Mouse (Mus musculus) lung, postnatal 10 days (tissue): ENCODE measurements around the gene Gm10697.
"Not testable (repeated sequence)": the region's sequence is repeated elsewhere in the genome, so short reads cannot be mapped to it uniquely, and the experiment has no call there.

Experiments
- DNase-seq: peaks from one replicate; pipeline ENCODE4 v3.0.0; 2021

Gene Gm10697

DNA sequence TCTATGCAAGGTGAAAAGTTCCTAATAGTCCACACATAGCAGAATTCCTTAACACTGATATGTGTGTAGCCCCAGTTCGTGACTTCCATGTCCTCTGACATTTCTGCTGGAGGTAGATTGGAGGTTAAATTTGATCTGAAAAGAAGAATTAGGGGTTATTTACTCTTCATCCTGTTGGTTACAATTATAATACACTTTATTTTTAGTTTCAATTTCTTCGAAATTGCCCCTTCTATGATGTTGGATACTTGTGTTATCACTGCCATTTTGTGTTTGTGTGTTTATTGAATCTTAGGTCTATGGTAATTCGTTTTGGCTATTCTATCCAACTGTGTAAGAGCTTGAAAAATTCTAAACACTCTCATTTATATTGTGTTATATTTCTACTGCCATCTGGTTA is at the start of gene Gm10697:
Gene Gm10697 (minus strand): TSS at position 101 of the 400 bp plus-strand sequence.
- DNase-seq, result not testable (repeated sequence)

DNA sequence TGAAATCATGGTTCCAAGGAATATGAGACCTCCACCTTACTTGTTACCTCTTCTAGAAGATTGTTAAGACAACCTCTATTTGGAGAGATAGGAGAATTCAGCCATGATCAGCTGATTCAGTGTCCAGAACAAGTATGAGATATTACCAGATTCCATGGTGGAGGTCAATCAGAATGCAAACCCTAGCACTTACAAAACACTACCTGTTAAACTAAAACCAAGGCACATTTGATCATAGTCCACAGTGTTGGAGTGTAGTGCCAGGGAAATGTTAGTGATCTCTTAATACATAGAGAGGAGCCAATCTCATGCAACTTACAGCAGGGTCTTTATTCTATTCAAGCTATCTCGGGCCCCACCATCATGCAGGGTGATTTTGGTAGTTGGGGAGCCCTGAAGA is 42.6 kb upstream of the Gm10697 start:
- DNase-seq, result not testable (repeated sequence)

DNA sequence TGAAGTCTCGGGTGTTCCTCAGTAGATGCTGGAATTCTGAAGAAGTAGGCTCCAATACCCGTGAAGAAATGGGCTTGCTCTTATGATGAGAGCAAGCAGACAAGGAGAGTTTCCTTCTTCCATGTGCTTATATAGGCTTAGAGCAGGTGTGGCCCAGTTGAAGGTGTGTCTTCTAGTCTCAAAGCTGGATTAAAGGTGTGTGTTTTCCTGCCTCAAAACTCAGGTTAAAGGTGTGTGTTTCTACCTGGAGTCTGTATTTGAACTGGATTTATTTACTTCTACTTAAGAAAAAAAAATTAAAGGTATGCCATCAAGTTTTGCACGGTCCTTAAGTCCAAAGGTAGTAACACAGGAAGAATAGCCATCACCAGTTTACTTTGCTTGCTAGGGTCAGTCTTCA is 17.7 kb downstream of the Gm10697 start, which contains the start of gene Gm9125:
Gene Gm9125 (minus strand): TSS at position 101 of the 400 bp plus-strand sequence.
- not testable (repeated sequence) for DNase-seq

DNA sequence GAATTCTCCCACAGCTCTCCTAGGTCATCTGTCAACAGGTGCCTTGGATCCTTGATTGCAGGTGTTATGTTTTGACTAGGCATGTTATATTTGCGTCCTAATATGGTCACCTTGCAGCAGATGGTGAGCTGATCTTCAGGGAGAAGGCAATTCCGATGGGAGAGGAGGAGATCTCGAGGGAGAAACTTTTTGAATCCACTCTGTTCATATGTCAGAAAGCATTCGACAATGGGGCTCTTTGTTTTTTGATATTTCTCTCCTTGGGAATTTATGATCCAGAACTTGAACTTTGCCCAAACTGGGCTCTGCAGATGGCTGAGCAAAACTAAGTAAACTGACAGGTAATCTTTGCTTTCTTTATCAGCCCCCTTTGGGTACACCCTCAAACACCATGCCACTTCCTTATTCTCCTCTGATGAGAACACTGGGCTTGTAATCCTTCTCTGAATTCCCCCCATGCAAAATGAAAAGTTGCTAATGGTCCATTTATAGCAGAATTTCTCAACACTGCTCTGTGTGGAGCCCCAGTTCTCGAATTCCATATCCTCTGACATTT is 22.8 kb downstream of the Gm10697 start:
- DNase-seq, result not testable (repeated sequence)

DNA sequence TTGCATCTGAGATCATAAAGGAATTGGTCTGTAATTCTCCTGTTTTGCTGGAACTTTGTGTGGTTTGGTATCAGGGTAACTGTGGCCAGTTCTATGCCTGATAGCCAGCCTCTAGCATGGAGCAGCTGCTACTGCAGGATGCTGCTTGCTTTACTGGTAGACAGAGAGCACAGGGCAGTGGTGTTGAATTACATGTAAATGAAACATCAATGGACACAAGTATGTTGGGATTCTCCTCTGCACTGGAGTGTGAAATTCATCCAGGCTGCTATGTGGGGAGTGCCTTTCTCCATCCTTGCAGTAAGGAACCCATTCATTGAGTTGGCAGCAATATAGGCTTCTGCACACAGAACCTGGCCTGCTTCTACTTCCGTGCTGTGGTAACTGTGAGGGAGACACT is 34.2 kb downstream of the Gm10697 start:
- not testable (repeated sequence) for DNase-seq

DNA sequence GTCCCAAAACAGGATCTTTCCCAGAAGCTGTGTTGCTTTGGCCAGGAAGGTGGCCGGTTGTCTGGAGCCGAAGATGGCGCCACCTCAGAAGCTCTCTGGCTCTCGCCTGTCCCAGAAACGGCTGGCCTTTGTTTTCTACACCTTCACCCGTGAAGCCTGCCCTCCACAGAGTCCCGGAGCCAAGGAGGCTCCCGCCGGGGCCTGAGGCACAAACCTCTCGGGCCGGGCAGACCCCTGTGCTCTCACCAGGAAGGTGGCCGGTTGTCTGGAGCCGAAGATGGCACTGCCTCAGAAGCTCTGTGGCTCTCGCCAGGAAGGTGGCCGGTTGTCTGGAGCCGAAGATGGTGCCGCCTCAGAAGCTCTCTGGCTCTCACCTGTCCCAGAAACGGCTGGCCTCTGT is 38.0 kb downstream of the Gm10697 start:
- not testable (repeated sequence) for DNase-seq
